Mouse (Mus musculus): ENCODE results near the gene Wnt3a. TPM values are rescaled to one million over a fixed set of nuclear protein-coding genes. Genes with fewer than 3 reads are reported as not detected.
"Not testable (repeated sequence)": the region's sequence is repeated elsewhere in the genome, so short reads cannot be mapped to it uniquely, and the experiment has no call there.

Wnt3a gene
- polyA plus RNA-seq, 1 experiment from 2014 or later: 2.6 TPM

DNA sequence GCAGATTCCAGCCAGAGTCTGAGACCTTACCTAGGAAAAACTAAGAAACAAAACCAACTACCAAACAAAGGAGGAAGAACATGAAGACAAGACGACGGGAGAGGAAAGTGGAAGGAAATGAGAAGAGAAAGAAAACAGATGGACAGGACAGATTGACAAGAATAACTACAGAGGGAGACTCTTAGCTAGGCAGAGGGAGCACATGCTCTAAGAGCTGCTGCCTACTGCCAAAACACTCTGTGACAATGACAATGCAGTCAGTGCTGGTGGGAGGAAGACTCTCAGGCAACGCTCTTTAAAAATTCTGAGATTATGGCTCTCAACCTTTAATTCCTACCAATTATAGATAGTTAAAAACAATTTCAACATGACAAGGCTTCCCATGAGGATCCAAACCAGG is 73.6 kb downstream of the Wnt3a start:
- Histone ChIP-seq H3K4me3 (no peak overlapping the region), H3K4me2 (replicated peaks) (no peak overlapping the region), H3K27ac (no peak overlapping the region), H3K4me1 (peaks cover 8% of the 10 kb centered on the region; the same call in 1 of the 2 replicates), H3K9ac (no peak overlapping the region), H3K9me3 (no peaks in the 10 kb centered on the region), H3K36me3 (peaks cover 36% of the 10 kb centered on the region), H3K27me3 (no peaks in the 10 kb centered on the region)
- 83% methylated on average over 3 of the region's 3 CpGs for WGBS
- no peak for ATAC-seq (ENCODE audit: insufficient number of reproducible peaks, insufficient read depth, low FRiP score, low TSS enrichment)

- WGBS: 91% methylated on average over 12 of the region's 12 CpGs
- Histone ChIP-seq H3K4me2 (replicated peaks) (no peak overlapping the region), H3K4me3 (no peak overlapping the region), H3K9me3 (no peaks in the 10 kb centered on the region), H3K4me1 (peaks cover 20% of the 10 kb centered on the region), H3K27ac (no peak overlapping the region), H3K9ac (no peak overlapping the region), H3K36me3 (peaks cover 43% of the 10 kb centered on the region), H3K27me3 (no peaks in the 10 kb centered on the region)
- no peak for ATAC-seq (ENCODE audit: insufficient number of reproducible peaks, insufficient read depth, low FRiP score, low TSS enrichment)
Observed at GRCm38 (mm10) chr11:59212892-59213494, 77.6 kb downstream of the Wnt3a start.

- 77% methylated on average over 12 of the region's 12 CpGs for WGBS
Observed at GRCm38 (mm10) chr11:59212320-59212719, 78.2 kb downstream of the Wnt3a start.

GRCm38 (mm10) chr11:59211561-59211960 is 79.0 kb downstream of the Wnt3a start:
- Histone ChIP-seq H3K4me1 (peaks cover 15% of the 10 kb centered on the region), H3K36me3 (peaks cover 45% of the 10 kb centered on the region)
- not testable (repeated sequence) for H3K27ac ChIP-seq; ATAC-seq (ENCODE audit: insufficient number of reproducible peaks, insufficient read depth, low FRiP score, low TSS enrichment); H3K4me2 ChIP-seq (replicated peaks); H3K27me3 ChIP-seq; H3K9ac ChIP-seq; H3K9me3 ChIP-seq; H3K4me3 ChIP-seq
- 89% methylated on average over 9 of the region's 9 CpGs for WGBS

More at GRCm38 (mm10) chr11:59212320-59212719, 78.2 kb downstream of the Wnt3a start:
- H3K27me3 ChIP-seq; ATAC-seq (ENCODE audit: insufficient number of reproducible peaks, insufficient read depth, low FRiP score, low TSS enrichment); H3K4me3 ChIP-seq; H3K27ac ChIP-seq; H3K9me3 ChIP-seq; H3K9ac ChIP-seq; H3K4me2 ChIP-seq (replicated peaks): not testable (repeated sequence)
- Histone ChIP-seq H3K4me1 (peaks cover 15% of the 10 kb centered on the region), H3K36me3 (peaks cover 39% of the 10 kb centered on the region)

DNA sequence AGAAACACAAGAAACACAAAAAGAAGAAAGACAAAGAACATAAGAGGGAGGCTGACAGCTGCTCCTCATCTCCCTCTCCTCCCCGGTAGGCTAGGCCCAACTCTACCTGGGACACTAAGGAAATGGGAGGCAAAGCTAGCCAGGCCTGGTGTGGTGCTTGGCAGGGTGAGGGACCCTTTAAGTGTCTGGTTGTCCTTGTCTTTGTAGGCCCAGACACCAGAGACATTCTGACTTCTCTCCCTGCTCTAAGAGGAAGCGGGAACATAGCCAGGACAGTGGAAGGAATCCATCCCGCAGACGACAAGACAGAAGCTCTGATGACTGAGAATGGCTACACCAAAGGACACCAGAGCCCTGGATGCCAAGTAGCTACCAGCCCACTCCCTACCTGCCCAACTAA is 80.5 kb downstream of the Wnt3a start:
- 92% methylated on average over 4 of the region's 4 CpGs for whole genome bisulfite sequencing
- no peak overlapping the region for H3K9ac ChIP-seq
- no peak for ATAC-seq (ENCODE audit: insufficient number of reproducible peaks, insufficient read depth, low FRiP score, low TSS enrichment)
- peaks cover 57% of the 10 kb centered on the region for H3K36me3 ChIP-seq
- peaks cover 15% of the 10 kb centered on the region for H3K4me1 ChIP-seq
- no peaks in the 10 kb centered on the region for H3K27me3 ChIP-seq
- H3K27ac ChIP-seq: no peak overlapping the region
- H3K4me3 ChIP-seq: no peak overlapping the region
- no peaks in the 10 kb centered on the region for H3K9me3 ChIP-seq
- H3K4me2 ChIP-seq (replicated peaks): no peak overlapping the region

DNA sequence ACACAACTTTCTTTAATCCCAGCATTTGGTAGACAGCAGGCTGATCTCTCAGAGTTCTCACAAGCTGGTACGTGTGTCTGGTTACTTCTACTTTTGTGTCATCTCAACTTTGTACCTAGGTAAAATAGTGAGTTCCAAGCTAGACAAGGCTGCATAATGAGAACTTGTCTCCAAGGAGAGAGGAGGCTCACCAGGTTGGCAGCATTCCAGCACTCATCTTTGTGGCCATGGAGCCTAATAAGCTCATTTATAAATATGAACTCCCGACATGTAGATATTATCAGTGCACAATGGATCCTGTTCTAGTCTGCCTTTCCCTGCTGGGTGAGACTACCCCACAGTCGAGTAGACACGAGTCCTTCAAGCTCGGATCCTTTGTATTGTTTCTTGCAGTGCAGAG is 81.0 kb downstream of the Wnt3a start:
- Histone ChIP-seq H3K36me3 (peaks cover 62% of the 10 kb centered on the region), H3K4me3 (peak overlapping the region; percentile 83), H3K27ac (peak overlapping the region; percentile 89; the same call in 1 of the 2 replicates), H3K9me3 (no peaks in the 10 kb centered on the region), H3K27me3 (no peaks in the 10 kb centered on the region), H3K4me2 (replicated peaks) (peak overlapping the region; percentile 93; the same call in 1 of the 2 replicates), H3K9ac (no peak overlapping the region), H3K4me1 (peaks cover 15% of the 10 kb centered on the region)
- WGBS: 78% methylated on average over 5 of the region's 5 CpGs
- ATAC-seq (ENCODE audit: insufficient number of reproducible peaks, insufficient read depth, low FRiP score, low TSS enrichment): no peak

- Histone ChIP-seq H3K4me2 (replicated peaks) (peak overlapping the region; percentile 93), H3K9ac (peak overlapping the region; percentile 82), H3K4me1 (peaks cover 15% of the 10 kb centered on the region), H3K4me3 (peak overlapping the region; percentile 83), H3K27me3 (no peaks in the 10 kb centered on the region), H3K36me3 (peaks cover 67% of the 10 kb centered on the region), H3K9me3 (no peaks in the 10 kb centered on the region), H3K27ac (peak overlapping the region; percentile 89)
- peak; percentile 55; the same call in 1 of the 2 replicates for ATAC-seq (ENCODE audit: insufficient number of reproducible peaks, insufficient read depth, low FRiP score, low TSS enrichment)
- WGBS: 12% methylated on average over 18 of the region's 18 CpGs
Observed at GRCm38 (mm10) chr11:59209003-59209441, 81.5 kb downstream of the Wnt3a start.

DNA sequence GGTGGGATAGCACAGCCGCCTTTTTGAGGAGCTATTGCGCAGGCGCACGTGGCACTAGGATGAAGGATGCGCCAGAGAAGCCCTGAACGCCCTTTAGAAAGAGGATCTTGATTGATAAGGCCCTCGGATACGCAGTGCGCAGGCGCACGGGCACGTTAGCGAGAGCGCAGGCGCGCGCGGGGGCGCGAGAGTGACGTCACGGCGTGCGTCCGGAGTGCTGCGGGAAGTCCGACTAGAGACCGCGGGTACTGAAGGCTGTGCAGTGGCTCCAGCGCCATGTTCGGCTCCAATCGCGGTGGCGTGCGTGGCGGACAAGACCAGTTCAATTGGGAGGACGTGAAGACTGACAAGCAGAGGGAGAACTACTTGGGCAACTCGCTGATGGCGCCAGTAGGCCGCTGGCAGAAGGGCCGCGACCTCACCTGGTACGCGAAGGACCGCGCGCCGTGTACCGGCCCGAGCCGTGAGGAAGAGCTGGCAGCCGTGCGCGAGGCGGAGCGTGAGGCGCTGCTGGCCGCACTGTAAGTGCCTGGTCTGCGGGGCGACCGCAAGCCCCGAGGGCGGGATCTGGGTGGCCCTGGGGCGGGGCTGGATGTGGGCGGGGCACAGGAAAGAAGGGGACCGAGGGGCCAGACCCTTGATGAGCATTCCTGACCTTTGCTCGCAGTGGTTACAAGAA is 82.3 kb downstream of the Wnt3a start, which contains the start of gene 2310033P09Rik:
TSS of gene 2310033P09Rik (plus strand) at position 169 of the 679 bp plus-strand sequence.
- Histone ChIP-seq H3K9ac (peak within 1 kb of the TSS; percentile 82), H3K27ac (peak within 1 kb of the TSS; percentile 89), H3K4me1 (peaks cover 15% of the 10 kb centered on the region), H3K9me3 (no peaks in the 10 kb centered on the region), H3K4me2 (replicated peaks) (peak within 1 kb of the TSS; percentile 93), H3K4me3 (peak within 1 kb of the TSS; percentile 83), H3K36me3 (peaks cover 65% of the 10 kb centered on the region), H3K27me3 (no peaks in the 10 kb centered on the region)
- peak; percentile 68 for ATAC-seq (ENCODE audit: insufficient number of reproducible peaks, insufficient read depth, low FRiP score, low TSS enrichment)
- under 1% methylated on average over 67 of the region's 67 CpGs for WGBS

DNA sequence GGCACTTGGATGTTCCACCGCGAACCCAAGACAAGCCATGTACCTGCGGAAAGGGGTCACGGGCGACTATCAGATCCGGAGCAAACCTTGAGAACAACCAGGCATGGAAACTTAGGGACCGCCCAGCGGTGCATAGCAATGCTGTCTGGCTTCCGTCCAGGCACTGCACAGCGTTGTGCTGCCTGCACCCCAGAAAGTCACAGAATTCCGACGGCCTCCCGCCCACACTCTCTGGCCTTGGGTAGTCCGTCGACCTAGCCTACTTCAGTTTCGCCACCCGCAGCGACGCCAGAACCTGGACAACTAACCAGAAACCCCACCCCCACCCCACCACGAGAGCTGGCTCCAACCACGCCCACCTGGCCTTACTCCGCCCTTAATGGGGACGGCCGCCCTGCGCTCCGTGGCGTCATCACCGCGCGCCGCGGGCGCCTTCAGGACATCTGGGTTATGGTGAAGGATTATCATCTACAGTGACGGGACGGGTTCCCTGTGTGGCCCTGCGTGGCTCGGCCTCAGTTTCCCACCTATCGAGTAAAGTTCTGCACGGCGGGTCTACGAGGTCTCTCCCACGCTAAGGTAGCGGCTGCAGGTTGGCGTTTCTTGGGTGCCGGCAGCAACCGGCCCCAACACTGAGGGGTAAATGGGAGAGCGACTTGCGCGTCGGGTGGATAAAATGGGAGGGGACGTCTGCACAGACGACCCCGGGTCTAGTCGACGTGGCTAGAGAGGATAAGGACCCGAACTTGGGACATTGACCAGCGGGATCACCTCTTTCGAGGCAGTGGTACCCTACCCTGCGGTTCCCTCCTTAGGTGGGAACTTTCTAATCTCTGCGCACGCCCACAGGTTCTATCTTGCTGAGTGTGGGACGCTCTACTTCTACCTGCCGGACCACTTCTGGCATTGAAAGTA is 88.2 kb downstream of the Wnt3a start, which contains the start of gene Mrpl55:
TSS of gene Mrpl55 (plus strand) at position 406 of the 915 bp plus-strand sequence.
- H3K9me3 ChIP-seq: no peaks in the 10 kb centered on the region
- H3K4me1 ChIP-seq: peaks cover 14% of the 10 kb centered on the region
- peak within 1 kb of the TSS; percentile 73 for H3K4me2 ChIP-seq (replicated peaks)
- under 1% methylated on average over 63 of the region's 63 CpGs for WGBS
- no peaks in the 10 kb centered on the region for H3K27me3 ChIP-seq
- peak within 1 kb of the TSS; percentile 78 for H3K9ac ChIP-seq
- peak within 1 kb of the TSS; percentile 72 for H3K27ac ChIP-seq
- peaks cover 40% of the 10 kb centered on the region for H3K36me3 ChIP-seq
- H3K4me3 ChIP-seq: peak within 1 kb of the TSS; percentile 89
- ATAC-seq (ENCODE audit: insufficient number of reproducible peaks, insufficient read depth, low FRiP score, low TSS enrichment): peak; percentile 87

DNA sequence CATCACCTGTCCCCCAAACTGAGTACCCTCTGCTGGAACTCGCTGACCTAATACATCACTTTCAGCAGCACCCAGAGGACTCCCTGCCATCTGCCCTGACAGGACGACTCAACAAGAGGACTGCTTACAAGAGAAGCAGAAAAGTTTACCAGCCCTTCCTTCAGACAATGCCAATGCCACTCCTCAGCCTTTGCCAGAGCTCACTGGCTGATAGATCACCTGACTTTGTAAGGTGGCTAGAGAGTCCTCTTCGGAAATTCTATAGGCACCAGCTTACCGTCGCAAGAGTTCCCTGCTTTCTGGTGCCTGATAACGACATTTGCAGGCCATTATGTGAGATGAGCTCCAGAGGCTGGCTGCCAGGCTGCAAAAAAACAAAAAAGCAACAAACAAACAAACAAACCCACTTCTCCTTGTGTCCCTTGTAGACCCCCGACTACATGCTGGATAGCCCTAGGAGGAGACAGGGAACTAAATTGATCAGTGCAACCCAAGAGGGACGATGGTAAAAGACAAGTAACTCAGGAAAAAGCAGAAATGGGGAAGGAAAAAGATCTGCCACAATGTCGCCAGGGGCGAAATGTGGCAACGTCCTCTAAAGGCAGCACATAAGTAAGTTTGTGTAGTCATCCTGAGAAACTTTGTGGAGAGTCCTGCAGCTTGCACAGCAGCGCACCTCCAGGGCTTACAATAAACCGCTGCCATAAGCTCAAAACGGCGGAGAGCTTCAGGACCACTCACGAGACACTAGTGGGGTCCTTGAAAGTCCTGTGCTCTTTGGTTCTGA is 89.1 kb downstream of the Wnt3a start:
- peak; percentile 13; the same call in 1 of the 2 replicates for ATAC-seq (ENCODE audit: insufficient number of reproducible peaks, insufficient read depth, low FRiP score, low TSS enrichment)
- Histone ChIP-seq H3K9ac (peak overlapping the region; percentile 78), H3K4me1 (peaks cover 14% of the 10 kb centered on the region), H3K27ac (peak overlapping the region; percentile 72; the same call in 1 of the 2 replicates), H3K4me3 (peak overlapping the region; percentile 89), H3K36me3 (peaks cover 34% of the 10 kb centered on the region), H3K9me3 (no peaks in the 10 kb centered on the region), H3K27me3 (no peaks in the 10 kb centered on the region), H3K4me2 (replicated peaks) (peak overlapping the region; percentile 73)
- WGBS: 35% methylated on average over 16 of the region's 16 CpGs
